Mouse (Mus musculus) CH12.LX (cell line): ENCODE results near the gene Nrm. TPM values are rescaled to one million over a fixed set of nuclear protein-coding genes. Genes with fewer than 3 reads are reported as not detected.

ENCODE experiments used
- DNase-seq: peaks from one replicate; pipeline ENCODE4 v3.0.0-alpha.2; 2013; ENCODE audit errors: extremely low read depth
- H3K27ac ChIP-seq: 2 replicates; pipeline ENCODE4 v1.5.1; 2012; ENCODE audit warnings: low read depth, mild to moderate bottlenecking, control low read depth, moderate library complexity; ENCODE audit not compliant: insufficient read depth
- H3K27me3 ChIP-seq: replicated peaks from 2 replicates; pipeline ENCODE3; 2012; ENCODE audit warnings: inconsistent platforms
- H3K36me3 ChIP-seq, 2 experiments: replicated peaks in 1 of 2; 2 replicates each; pipeline versions ENCODE3 to v1.6.1; 2012; ENCODE audit warnings: inconsistent platforms in 1 of 2, low read length in 1 of 2, mild to moderate bottlenecking in 1 of 2, mixed read lengths in 1 of 2, moderate library complexity in 1 of 2; ENCODE audit not compliant: control insufficient read depth in 1 of 2, insufficient read depth in 1 of 2
- H3K4me1 ChIP-seq, 2 experiments: 2 replicates each; pipeline ENCODE4 v1.6.1; 2012; ENCODE audit warnings: inconsistent platforms in 1 of 2, moderate library complexity in 1 of 2; ENCODE audit not compliant: insufficient read depth in 2 of 2, control insufficient read depth in 1 of 2
- H3K4me2 ChIP-seq: 2 replicates; pipeline ENCODE4 v1.6.1; 2012; ENCODE audit warnings: low read depth, mild to moderate bottlenecking, control low read depth; ENCODE audit not compliant: poor library complexity, insufficient read depth, severe bottlenecking
- H3K4me3 ChIP-seq, 3 experiments: fragments of 150-350 bp in 1 of 3; sonication (generic) in 1 of 3; replicated peaks in 1 of 3; 2 replicates each; pipeline versions ENCODE3 to v1.5.1; 2011 to 2012; ENCODE audit warnings: low read depth in 2 of 3, low read length in 2 of 3, mild to moderate bottlenecking in 2 of 3, moderate library complexity in 2 of 3, control low read depth in 1 of 3, improper control_type of control experiment in 1 of 3, inconsistent platforms in 1 of 3, mixed read lengths in 1 of 3; ENCODE audit not compliant: poor library complexity in 1 of 3
- H3K79me2 ChIP-seq: replicated peaks from 2 replicates; pipeline ENCODE4 v1.6.1; 2012; ENCODE audit warnings: mild to moderate bottlenecking, moderate library complexity; ENCODE audit not compliant: control insufficient read depth, poor library complexity, insufficient read depth, severe bottlenecking; ENCODE audit errors: extremely low read depth
- H3K9ac ChIP-seq: 2 replicates; pipeline ENCODE4 v1.6.1; 2012; ENCODE audit warnings: low read depth, mild to moderate bottlenecking, control low read depth, moderate library complexity; ENCODE audit not compliant: insufficient read depth
- H3K9me3 ChIP-seq: replicated peaks from 2 replicates; pipeline ENCODE3; 2012; ENCODE audit warnings: low read length, inconsistent platforms, mixed read lengths
- CTCF ChIP-seq, 2 experiments: IDR thresholded peaks in 1 of 2; conservative IDR thresholded peaks in 1 of 2; 2 replicates each; pipeline ENCODE4 v1.5.1; 2011 to 2012; ENCODE audit warnings: low read depth in 2 of 2, low read length in 2 of 2, improper control_type of control experiment in 1 of 2, inconsistent platforms in 1 of 2, mild to moderate bottlenecking in 1 of 2, moderate library complexity in 1 of 2
- ELF1 ChIP-seq: IDR thresholded peaks from 2 replicates; pipeline ENCODE4 v1.6.1; 2014; ENCODE audit warnings: low read depth, mild to moderate bottlenecking, inconsistent platforms, low read length, improper control_type of control experiment
- ETS1 ChIP-seq: conservative IDR thresholded peaks from 2 replicates; pipeline ENCODE4 v1.6.1; 2012; ENCODE audit warnings: low read depth, mild to moderate bottlenecking, inconsistent platforms, low read length, improper control_type of control experiment, moderate library complexity
- GABPA ChIP-seq: IDR thresholded peaks from 2 replicates; pipeline ENCODE4 v1.6.1; 2012; ENCODE audit warnings: low read depth, low read length, improper control_type of control experiment, inconsistent platforms; ENCODE audit not compliant: insufficient replicate concordance
- IRF4 ChIP-seq: IDR thresholded peaks from 2 replicates; pipeline ENCODE4 v1.6.1; 2014; ENCODE audit warnings: low read depth, mild to moderate bottlenecking, inconsistent platforms, low read length, improper control_type of control experiment
- JUND ChIP-seq: conservative IDR thresholded peaks from 2 replicates; pipeline ENCODE4 v1.6.1; 2011; ENCODE audit warnings: low read depth, low read length, improper control_type of control experiment
- MAFK ChIP-seq: IDR thresholded peaks from 2 replicates; pipeline ENCODE4 v1.6.1; 2011; ENCODE audit warnings: low read length, improper control_type of control experiment; ENCODE audit not compliant: insufficient replicate concordance
- MAX ChIP-seq: IDR thresholded peaks from 2 replicates; pipeline ENCODE4 v1.6.1; 2011; ENCODE audit warnings: low read length, improper control_type of control experiment
- MEF2A ChIP-seq: IDR thresholded peaks from 2 replicates; pipeline ENCODE4 v1.6.1; 2014; ENCODE audit warnings: low read depth, mild to moderate bottlenecking, inconsistent platforms, low read length, improper control_type of control experiment, borderline replicate concordance
- MYC ChIP-seq: IDR thresholded peaks from 2 replicates; pipeline ENCODE4 v1.6.1; 2011; ENCODE audit warnings: low read depth, mild to moderate bottlenecking, improper control_type of control experiment, low read length
- NRF1 ChIP-seq: IDR thresholded peaks from 2 replicates; pipeline ENCODE4 v1.6.1; 2014; ENCODE audit warnings: low read depth, mild to moderate bottlenecking, inconsistent platforms, low read length, improper control_type of control experiment, moderate library complexity
- POLR2A ChIP-seq: IDR thresholded peaks from 2 replicates; pipeline ENCODE4 v1.6.1; 2011; ENCODE audit warnings: low read depth, mild to moderate bottlenecking, improper control_type of control experiment, low read length
- RAD21 ChIP-seq: IDR thresholded peaks from 2 replicates; pipeline ENCODE4 v1.6.1; 2011; ENCODE audit warnings: low read depth, mild to moderate bottlenecking, low read length, improper control_type of control experiment, moderate library complexity
- SIN3A ChIP-seq: IDR thresholded peaks from 2 replicates; pipeline ENCODE4 v1.6.1; 2012; ENCODE audit warnings: low read length, improper control_type of control experiment, inconsistent platforms
- SMC3 ChIP-seq: IDR thresholded peaks from 2 replicates; pipeline ENCODE4 v1.6.1; 2011; ENCODE audit warnings: low read depth, low read length, improper control_type of control experiment
- TBP ChIP-seq: conservative IDR thresholded peaks from 2 replicates; pipeline ENCODE4 v1.6.1; 2011; ENCODE audit warnings: low read depth, low read length, improper control_type of control experiment
- ZC3H11A ChIP-seq: IDR thresholded peaks from 2 replicates; pipeline ENCODE4 v1.6.1; 2012; ENCODE audit warnings: low read depth, mild to moderate bottlenecking, inconsistent platforms, low read length, improper control_type of control experiment
- ZNF384 ChIP-seq: IDR thresholded peaks from 2 replicates; pipeline ENCODE4 v1.6.1; 2012; ENCODE audit warnings: low read depth, low read length, improper control_type of control experiment, inconsistent platforms
- dilution Hi-C: fragments of 300-500 bp; cut with MboI; formaldehyde crosslinking; loops from 2 replicates; pipeline ENCODE4 v1.14.3; 2020; ENCODE audit warnings: low sequenced_read_pairs; ENCODE audit not compliant: extremely low pct_unique_long_range_greater_than_20kb, extremely low pct_ligation_motif_present
- in situ Hi-C: fragments of 300-500 bp; cut with MboI; formaldehyde crosslinking; loops from 3 replicates; pipeline ENCODE4 v1.14.3; 2019; ENCODE audit warnings: low sequenced_read_pairs, low pct_ligation_motif_present, low pct_unique_long_range_greater_than_20kb, mixed read lengths
- polyA plus RNA-seq: library from polyadenylated mRNA; unstranded; fragments of >175 nt; gene quantifications from 2 replicates; pipeline ENCODE4 v1.2.1, GENCODE M21; 2012; ENCODE audit warnings: low read depth; ENCODE audit not compliant: insufficient read length
- total RNA-seq, 2 experiments: library from RNA; depleted of rRNA; stranded (reverse); fragments of 300-350 nt in 1 of 2; fragments of >200 nt in 1 of 2; gene quantifications; 2 replicates each; pipeline ENCODE4 v1.2.3; 2012 to 2014

The Nrm gene
- total and polyA plus RNA-seq, 3 experiments = 12.1 to 16.7 (median 15.4) TPM

DNA sequence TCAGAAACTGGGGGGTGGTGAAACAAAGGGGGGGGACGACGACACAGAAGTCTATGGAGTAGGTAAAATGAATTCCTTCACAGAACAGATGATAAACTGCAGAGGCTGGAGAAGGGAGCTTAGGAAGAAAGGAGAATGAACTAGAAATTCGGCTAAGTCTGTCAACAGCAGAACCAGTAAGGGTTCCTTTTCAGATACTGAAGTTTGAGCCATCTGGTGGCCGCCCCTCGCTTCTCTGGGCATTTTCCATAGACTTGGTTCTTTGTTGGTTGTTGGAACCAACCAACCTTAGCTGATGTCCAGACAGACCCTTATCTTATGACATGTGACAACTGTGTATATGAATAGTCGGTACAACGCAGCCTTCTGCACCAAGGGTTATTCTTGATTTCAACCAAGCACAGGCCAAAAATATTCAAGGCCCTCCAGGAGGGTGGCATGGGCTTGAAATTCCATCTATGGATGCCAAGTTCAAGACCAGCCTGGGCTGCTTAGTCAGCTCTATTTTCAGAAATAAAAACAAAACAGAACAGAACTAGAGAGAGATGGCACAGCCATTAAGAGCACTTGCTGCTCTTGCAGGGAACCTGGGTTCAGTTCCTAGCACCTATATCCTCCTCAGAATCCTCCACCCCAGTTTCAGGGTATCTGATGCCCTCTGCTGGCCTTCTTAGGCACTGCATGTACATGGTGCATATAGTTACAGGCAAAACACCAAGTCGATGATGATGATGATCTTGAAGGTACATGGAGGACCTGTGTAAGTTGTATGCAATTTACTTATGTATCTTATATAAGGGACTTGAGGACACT lies 10.0 kb downstream of the Nrm start:
- Histone ChIP-seq H3K27ac (peak overlapping the region; percentile 83), H3K4me1 (peaks cover 0 to 27% of the 10 kb centered on the region in 2 experiments; a peak in 2 of 4 replicates), H3K4me3 (peak overlapping the region; percentile 58 to 74 (median 63)), H3K9ac (peak overlapping the region; percentile 69), H3K79me2 (peaks cover 51% of the 10 kb centered on the region), H3K9me3 (peaks cover 4% of the 10 kb centered on the region), H3K36me3 (peaks cover 18 to 39% of the 10 kb centered on the region in 2 experiments), H3K27me3 (no peaks in the 10 kb centered on the region), H3K4me2 (peak overlapping the region; percentile 85; the same call in 1 of the 2 replicates)
- dilution Hi-C loops (no loop called here), in situ Hi-C loops (loop anchor here (5.0 kb wide), 1 partner anchor 34 kb away; the partner anchor contains the start of gene Tubb5)
- DNase-seq = peak; percentile 58
- TF ChIP-seq ZNF384 = peak; percentile 65
- peak; percentile 53 for TF ChIP-seq SMC3
- no peak for TF ChIP-seq IRF4
- TF ChIP-seq TBP = 0 out of 2 replicates have a peak, but pooled peaks have one; percentile 9
- TF ChIP-seq JUND = no peak
- TF ChIP-seq RAD21 = peak; percentile 51
- TF ChIP-seq MAFK = no peak
- peak; percentile 63 to 70 for TF ChIP-seq CTCF (conservative IDR thresholded peaks at IDR 0.05 in 1 of 2, IDR thresholded peaks at IDR 0.05 in 1 of 2; ENCODE audit: low read depth in 2 of 2, low read length in 2 of 2)

DNA sequence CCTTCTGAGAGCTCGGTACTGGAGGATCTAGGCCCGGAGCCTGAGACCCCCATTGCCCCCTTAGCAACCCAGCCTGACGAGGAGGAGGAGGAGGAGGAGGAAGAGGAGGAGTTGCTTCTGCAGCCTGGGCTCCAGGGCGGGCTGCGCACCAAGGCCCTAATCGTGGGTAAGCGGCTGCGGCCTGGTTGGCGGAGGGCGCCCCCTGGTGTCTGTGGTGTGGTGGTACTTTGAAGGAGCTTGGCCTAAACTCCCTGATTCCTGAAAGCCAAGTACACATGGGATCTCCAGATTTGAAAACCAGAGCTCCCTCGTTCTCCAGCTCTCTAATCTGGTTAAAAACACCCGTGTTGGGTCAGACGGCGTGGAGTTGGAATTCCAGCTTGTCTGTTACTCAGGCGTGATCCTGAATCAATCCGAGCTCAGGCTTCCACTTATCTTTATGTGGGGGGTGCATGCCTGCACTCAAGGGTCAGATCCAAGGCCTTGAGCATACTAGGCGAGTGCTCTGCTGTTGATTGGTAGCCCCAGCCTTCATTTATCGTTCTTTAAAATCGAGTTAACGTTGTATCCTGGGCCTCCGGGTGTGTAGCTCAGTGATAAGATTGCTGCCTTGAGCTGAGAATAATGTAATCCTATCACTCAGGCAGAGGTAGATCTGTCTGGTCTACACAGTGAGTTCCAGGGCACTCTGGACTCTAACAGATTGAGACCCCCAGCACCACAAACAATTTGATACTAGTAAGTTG lies 12.8 kb downstream of the Nrm start:
- H3K79me2 ChIP-seq = peaks cover 31% of the 10 kb centered on the region
- peak; percentile 81 for DNase-seq
- H3K27me3 ChIP-seq = no peaks in the 10 kb centered on the region
- peaks cover 4% of the 10 kb centered on the region for H3K9me3 ChIP-seq
- peaks cover 0 to 27% of the 10 kb centered on the region in 2 experiments; a peak in 2 of 4 replicates for H3K4me1 ChIP-seq
- peak overlapping the region; percentile 1; the same call in 1 of the 2 replicates for H3K9ac ChIP-seq
- H3K4me2 ChIP-seq = peak overlapping the region; percentile 25
- TF ChIP-seq MEF2A = no peak
- TF ChIP-seq MAX = no peak
- TF ChIP-seq CTCF (conservative IDR thresholded peaks at IDR 0.05 in 1 of 2, IDR thresholded peaks at IDR 0.05 in 1 of 2; ENCODE audit: low read depth in 2 of 2, low read length in 2 of 2) = peak; percentile 50 to 95
- TF ChIP-seq MYC = no peak
- TF ChIP-seq ETS1 = no peak
- no peak for TF ChIP-seq ZNF384
- peak; percentile 18; the same call in 1 of the 2 replicates for TF ChIP-seq ZC3H11A
- peak; percentile 35; the same call in 1 of the 2 replicates for TF ChIP-seq SIN3A
- TF ChIP-seq RAD21 = peak; percentile 85
- no peak for TF ChIP-seq GABPA
- peak; percentile 54 for TF ChIP-seq NRF1
- peak; percentile 96 for TF ChIP-seq SMC3
- peak; percentile 34; the same call in 1 of the 2 replicates for TF ChIP-seq POLR2A
- TF ChIP-seq ELF1 = 0 out of 2 replicates have a peak, but pooled peaks have one; percentile 12
- TF ChIP-seq, all 38 proteins: peak for 8
- Histone ChIP-seq H3K27ac (peak overlapping the region; percentile 6; the same call in 1 of the 2 replicates), H3K4me3 (no peak overlapping the region), H3K36me3 (peaks cover 19 to 49% of the 10 kb centered on the region in 2 experiments)
- dilution Hi-C loops (no loop called here), in situ Hi-C loops (loop anchor here (5.0 kb wide), 1 partner anchor 37 kb away; the partner anchor contains the start of gene Tubb5)
